ENCODE assay signal across 19 mouse cellular contexts in the genomic region with DNA sequence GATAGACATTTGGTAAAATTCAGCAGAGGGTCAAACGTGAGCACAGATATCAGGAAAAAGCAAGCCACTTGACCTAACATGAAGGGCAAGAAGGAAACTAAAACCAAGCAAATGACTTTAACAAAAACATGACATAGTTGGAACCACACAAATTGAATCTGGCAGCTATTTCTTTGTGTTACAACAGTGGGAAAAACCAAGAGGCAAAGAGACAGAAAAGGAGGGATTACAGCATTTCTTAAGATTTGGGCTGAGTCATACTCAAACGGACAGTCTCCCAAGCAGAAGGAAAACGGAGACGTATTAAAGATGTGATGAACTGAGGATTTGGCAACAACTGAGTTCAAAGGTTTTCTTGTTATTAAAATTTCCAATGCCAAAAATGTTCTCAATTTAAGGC.
DNase-seq lines count a peak whose midpoint lies in the region; ATAC-seq and TF ChIP-seq lines count a peak whose summit lies in the region.
"Had no signal": no experiment of that assay in that cellular context is flagged by ENCODE, and none has a peak within 500 bp of the region (broad histone marks: within the 10 kb centered on the region; RNA-seq: fewer than 3 reads in every experiment).

No protein-coding gene starts in this region.

- H3K27ac ChIP-seq in gastrocnemius, adult 2 months, result peak overlapping the region; percentile 21
- no peak overlapping the region for H3K27ac ChIP-seq in intestine, embryonic 15.5 days
- H3K27ac ChIP-seq: embryonic facial prominence, embryonic 12.5 days; forebrain, embryonic 12.5 days; hindbrain, embryonic 14.5 days had no signal

- no peak overlapping the region for H3K4me3 ChIP-seq in gastrocnemius, adult 2 months
- H3K4me3 ChIP-seq in intestine, embryonic 15.5 days (replicated peaks), result no peak overlapping the region
- H3K4me3 ChIP-seq: embryonic facial prominence, embryonic 12.5 days; forebrain, embryonic 12.5 days had no signal

- no peak overlapping the region for H3K4me2 ChIP-seq in intestine, embryonic 15.5 days (replicated peaks)
- H3K4me2 ChIP-seq: embryonic facial prominence, embryonic 12.5 days; forebrain, embryonic 12.5 days; heart, embryonic 11.5 days; hindbrain, embryonic 14.5 days had no signal

- TF ChIP-seq CTCF in gastrocnemius, adult 2 months (IDR thresholded peaks at IDR 0.05), result no peak

- ATAC-seq in intestine, embryonic 15.5 days, result no peak
- ATAC-seq: forebrain, embryonic 16.5 days; intestine, embryonic 16.5 days had no signal

- WGBS in intestine, embryonic 15.5 days, result 79% methylated on average over 4 of the region's 4 CpGs

- H3K9me3 ChIP-seq in intestine, embryonic 15.5 days, result no peaks in the 10 kb centered on the region
- H3K9me3 ChIP-seq: embryonic facial prominence, embryonic 12.5 days; forebrain, embryonic 12.5 days had no signal

- H3K9ac ChIP-seq in intestine, embryonic 15.5 days, result no peak overlapping the region
- H3K9ac ChIP-seq: embryonic facial prominence, embryonic 12.5 days; forebrain, embryonic 12.5 days; hindbrain, embryonic 14.5 days had no signal

- no peaks in the 10 kb centered on the region for H3K36me3 ChIP-seq in intestine, embryonic 15.5 days
- H3K36me3 ChIP-seq: embryonic facial prominence, embryonic 12.5 days; forebrain, embryonic 12.5 days had no signal

- no peaks in the 10 kb centered on the region for H3K27me3 ChIP-seq in intestine, embryonic 15.5 days (replicated peaks)
- H3K27me3 ChIP-seq: embryonic facial prominence, embryonic 12.5 days; forebrain, embryonic 12.5 days had no signal

- no peak for DNase-seq in gastrocnemius, adult 2 months
- no peak for DNase-seq in gastrocnemius, postnatal 10 days
- DNase-seq in heart, postnatal 10 days, result peak; percentile 16 to 31
- no peak for DNase-seq in heart, postnatal 36 days
- peak; percentile 90 for DNase-seq in adipocyte (ENCODE audit: low spot score)
- peak; percentile 46 for DNase-seq in skeletal muscle tissue, adult 2 months (ENCODE audit: low read depth, low spot score)
- no peak for DNase-seq in left cerebral cortex, postnatal 14 days (ENCODE audit: low spot score in 2 of 2)
- DNase-seq: adrenal gland, postnatal 10 days; cerebellum, adult 11-12 months; cerebellum, adult 9-10 months; cerebellum, postnatal 25 days; kidney, adult 2 months had no signal

- intact Hi-C loops in gastrocnemius, adult 2 months (cut with DNase I), result no loop called here
- intact Hi-C loops in heart, postnatal 10 days (cut with DNase I), result no loop called here
- intact Hi-C loops in heart, postnatal 36 days (cut with DNase I), result no loop called here
- intact Hi-C loops in left cerebral cortex, postnatal 14 days (cut with DNase I), result no loop called here

- H3K4me1 ChIP-seq in intestine, embryonic 15.5 days (replicated peaks), result no peaks in the 10 kb centered on the region
- H3K4me1 ChIP-seq: embryonic facial prominence, embryonic 12.5 days; forebrain, embryonic 12.5 days had no signal

Comparison
In these comparisons a context has a peak if more than half of its experiments do, and no peak if none do; other contexts are left out.
1. DNase-seq: peak in heart, postnatal 10 days (2 of 2), adipocyte (single experiment) and skeletal muscle tissue, adult 2 months (single experiment); none in gastrocnemius, adult 2 months (single experiment), gastrocnemius, postnatal 10 days (single experiment), heart, postnatal 36 days (0 of 2) and left cerebral cortex, postnatal 14 days (0 of 2).